Mouse (Mus musculus): ENCODE data around the gene Plekhg3.

Plekhg3 gene

DNA sequence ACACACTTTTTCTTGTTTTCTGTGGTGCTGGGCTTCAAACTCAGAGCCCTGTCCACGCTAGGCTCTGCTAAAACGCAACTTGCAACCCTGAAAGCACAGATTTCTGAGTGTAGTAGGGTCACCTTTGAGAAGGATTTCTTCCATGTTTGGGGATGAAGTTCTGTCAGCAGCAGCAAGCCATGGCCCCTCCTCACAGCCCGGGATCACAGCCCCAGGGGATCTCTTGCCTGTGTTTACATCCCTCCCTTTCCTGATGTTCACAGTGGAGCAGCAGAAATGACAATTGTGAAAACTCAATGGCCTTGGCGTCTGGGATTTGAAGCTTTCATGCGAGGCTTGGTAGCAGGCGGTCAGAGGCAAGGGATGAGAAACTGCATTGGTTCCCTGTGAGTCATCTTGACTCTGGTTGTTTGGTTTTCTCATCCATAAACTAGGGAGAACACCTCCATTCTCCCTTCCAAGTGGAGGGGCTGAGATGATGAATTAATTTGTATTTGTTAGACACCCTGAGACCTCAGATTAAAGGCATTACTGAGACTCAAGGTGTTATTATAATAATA, at the start of gene Plekhg3:
TSS of gene Plekhg3 (plus strand) at position 312 of the 560 bp plus-strand sequence.
- WGBS, result 79% methylated on average over 6 of the region's 6 CpGs

DNA sequence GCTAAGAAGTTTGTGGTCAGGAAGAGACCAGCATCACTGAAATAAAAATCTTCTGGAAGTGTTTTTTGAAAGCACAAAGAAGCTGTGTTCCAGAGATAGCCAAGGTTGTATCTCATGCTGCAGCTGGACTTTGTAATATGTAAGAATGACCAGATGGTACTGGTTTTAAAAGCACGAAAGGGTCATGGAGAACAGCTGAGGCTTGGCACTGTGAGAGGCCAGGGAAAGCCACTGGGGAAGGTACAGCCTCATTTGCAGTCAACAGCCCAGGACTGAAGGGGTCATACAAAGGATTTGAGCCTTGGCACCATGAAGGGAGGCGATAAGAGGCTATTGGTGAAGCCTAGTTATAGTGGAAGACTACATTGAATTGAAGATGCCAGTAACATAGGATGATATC, 48.2 kb upstream of the Plekhg3 start:
- 93% methylated on average over 2 of the region's 2 CpGs for WGBS

DNA sequence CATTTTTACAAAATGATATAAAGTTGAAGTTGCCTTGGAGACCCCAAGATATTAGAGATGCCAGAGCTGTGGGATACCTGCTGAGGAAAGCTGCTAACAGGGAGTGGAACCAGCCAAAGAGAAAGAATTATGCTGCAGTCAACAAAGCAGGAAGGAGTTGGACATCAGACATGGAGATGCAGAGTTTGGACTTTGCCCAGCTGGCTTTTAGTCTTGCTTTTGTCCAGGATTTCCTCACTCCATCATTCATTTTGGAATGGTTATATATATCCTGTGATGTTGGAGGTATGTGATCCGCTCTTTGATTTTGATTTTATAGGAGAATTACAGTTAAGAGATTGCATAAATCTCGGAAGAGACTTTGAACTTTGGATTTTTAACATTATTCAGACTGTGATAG, 47.7 kb upstream of the Plekhg3 start:
- WGBS, result 98% methylated on average over 2 of the region's 2 CpGs

DNA sequence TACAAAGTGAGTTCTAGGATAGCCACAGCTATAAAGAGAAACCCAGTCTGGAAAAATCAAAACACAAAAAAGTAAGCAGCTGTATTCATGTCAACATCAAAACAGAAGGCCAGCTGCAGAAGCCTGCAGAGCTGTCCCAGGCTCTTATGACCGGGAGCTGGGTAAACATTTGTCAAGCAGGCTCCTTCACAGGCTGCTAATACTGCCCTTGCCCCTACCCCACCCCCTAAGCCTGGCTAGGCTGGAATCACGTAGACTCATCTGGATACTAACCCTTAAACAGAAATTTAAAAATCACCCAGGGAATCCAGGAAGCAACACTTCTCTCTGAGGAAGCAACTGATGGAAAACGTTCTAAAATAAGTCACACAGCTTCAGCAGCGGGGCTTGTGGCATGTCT, 45.8 kb upstream of the Plekhg3 start:
- WGBS, result 49% methylated on average over 4 of the region's 4 CpGs

DNA sequence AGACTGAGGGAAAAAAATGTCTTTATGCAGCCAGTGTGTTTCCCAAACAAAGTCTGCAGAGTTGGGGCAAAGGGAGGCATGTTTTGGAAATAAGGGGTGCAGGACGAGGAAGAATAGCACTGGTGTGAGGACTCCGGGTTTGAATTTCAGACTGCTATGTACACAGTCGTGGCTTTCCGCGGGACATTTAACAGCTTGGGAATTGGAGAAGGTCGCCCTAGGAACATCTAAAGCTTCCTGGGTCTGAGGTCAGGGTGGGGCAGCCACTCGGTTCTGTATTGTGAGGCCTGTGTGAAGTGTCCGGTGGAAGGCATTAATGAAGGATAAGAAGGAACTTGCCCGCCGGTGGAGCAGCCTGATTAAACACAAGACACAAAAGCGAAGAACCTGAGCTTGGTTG, 45.3 kb upstream of the Plekhg3 start:
- WGBS, result 64% methylated on average over 11 of the region's 11 CpGs

DNA sequence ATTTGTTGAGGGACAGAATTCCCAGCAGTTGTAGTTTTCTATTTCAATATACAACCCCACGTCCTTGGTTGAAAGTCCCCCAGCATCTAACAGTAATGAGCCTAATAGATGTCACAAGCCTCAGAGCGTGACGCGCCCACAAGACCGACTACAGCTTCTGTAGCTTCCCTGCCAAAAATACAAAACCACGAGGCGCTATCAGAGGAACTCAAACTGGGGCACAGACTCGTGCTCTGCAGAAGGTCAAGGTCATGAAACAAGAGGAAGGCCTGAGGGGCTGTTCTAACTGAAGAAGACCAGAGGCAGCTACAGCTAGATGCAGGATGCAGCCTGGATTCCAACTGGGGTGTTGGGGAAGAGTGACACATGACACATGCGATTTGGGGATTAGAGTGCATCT, 43.7 kb upstream of the Plekhg3 start:
- WGBS, result 77% methylated on average over 9 of the region's 9 CpGs

DNA sequence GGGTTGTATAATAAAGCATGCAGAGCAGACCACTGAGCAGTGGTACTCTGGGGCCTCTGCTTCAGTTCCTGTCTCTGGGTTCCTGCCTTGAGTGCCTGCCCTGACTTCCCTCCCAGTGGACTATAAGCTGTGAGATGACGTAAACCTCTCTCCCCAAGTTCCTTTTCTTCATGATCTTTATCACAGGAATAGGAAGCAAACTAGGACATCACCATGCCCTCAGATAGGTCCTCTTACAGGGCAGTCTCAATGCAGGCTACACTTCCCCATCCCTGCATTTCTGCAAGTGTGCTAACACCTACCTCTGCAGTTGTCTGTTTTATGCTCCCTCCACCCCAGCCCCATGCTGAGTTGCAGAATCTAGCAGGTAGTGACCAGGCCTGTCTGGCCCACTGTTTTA, 39.9 kb upstream of the Plekhg3 start:
- WGBS, result 100% methylated on average over 1 of the region's 1 CpGs

DNA sequence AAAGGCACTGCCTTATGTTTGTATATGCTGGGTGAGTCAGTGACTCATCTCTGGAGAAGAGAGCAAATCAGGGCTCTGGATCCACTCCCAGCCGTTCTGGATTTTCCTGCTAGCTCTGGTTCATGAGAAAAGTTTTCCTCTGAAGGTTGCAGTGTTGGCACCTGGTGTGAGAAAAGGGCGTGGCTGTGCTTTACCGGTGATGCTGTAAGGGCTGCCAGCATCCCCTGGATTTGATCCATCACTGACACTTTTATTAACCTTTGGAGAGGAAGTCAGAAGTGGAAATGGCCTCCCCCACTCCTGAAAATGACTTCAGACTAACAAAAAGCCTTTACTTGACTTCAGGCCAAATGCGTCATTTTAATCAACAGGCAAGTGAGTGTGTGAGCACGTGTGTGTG, 37.2 kb upstream of the Plekhg3 start:
- WGBS, result 19% methylated on average over 5 of the region's 5 CpGs

DNA sequence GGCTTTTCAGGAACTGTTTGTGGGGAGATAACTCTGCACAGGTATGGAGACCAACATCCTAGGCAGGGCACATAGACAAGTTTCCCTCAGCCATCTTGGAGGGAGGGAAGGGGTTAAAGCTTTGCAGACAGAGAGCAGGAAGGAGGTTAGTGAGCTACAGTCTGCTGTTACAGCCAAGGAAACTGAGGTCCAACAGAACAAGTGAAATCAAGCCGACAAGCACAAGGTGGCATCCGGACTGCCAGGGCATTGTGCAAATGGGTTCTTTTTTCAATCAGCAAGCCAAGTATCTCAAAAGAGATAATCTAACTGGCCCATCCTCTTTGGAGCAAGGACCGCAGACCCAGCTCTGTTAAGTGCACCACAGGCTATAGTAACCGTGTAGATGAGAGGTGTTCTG, 35.3 kb upstream of the Plekhg3 start:
- WGBS, result 78% methylated on average over 4 of the region's 4 CpGs

DNA sequence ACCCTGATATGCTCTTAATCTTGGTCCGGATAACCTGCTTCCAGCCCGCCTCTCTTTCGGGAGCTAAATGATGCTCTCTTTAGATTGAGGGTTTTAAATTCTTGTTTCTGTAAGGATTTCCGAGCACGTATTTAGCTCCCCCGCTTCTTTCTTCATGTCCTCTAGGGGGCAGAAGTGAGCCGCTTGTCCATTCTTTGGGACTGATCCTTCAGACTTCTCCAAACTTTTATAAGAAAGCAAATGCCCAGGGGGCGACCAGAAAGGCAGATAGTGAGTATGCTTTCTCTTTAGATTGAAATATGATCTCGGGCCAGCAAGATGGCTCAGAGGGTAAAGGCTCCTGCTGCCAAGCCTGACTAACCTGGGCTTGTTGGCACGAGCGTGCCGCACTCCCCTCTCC, 34.4 kb upstream of the Plekhg3 start:
- WGBS, result 36% methylated on average over 12 of the region's 12 CpGs

DNA sequence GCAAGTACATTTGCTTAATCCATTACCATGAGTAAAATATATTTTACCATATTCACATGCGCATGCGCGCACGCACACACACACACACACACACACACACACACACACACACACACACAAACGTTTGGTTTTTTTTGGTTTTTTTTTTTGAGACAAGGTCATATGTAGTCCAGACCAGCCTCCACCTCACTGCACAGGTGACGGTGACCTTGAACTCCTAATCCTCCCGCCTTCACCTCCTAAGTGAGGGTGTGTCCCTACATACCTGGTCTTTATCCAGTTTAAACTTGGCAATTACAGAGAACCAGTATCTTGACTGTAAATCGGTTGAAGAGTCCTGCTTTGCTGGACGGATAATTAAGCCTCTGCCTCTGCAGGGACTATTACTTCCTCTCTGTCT, 31.4 kb upstream of the Plekhg3 start:
- 88% methylated on average over 9 of the region's 9 CpGs for WGBS

DNA sequence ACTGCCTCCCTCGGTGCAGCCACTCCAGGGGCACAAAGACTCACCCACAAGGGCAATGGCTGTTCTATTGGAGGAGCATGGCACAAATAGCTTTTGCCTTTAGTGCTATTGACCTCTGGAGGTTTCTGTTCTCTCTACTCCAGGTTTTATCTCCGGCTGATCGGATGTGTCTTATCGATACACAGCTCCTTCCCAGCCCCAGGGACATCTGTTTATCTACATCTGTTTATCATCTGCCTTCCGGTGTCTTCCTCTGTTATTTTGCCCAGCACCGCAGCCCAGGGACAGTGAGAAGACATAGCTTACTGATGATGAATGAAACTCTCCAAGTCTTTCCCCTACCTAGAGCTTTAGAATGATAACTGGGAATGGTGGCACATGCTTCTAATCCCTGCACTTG, 30.6 kb upstream of the Plekhg3 start:
- WGBS, result 89% methylated on average over 6 of the region's 6 CpGs

DNA sequence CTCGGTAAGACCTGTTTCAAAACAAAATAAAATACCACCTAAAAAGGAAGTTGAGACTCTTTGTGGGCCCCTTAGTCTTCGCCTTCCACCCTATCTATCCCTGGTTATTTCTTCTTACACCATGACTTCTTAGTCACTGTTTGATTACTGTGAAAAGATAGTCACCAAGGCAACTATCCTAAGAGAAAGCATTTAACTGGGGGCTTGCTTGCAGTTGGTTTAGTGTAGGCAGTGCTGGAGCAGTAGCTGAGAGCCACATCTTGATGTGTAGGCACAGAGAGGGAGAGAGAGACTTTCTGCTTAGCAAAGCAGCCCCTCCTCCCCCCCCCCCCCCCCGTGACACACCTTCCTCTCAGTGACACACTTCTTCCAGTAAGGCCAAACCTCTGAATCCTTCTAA, 29.8 kb upstream of the Plekhg3 start:
- 44% methylated on average over 3 of the region's 3 CpGs for WGBS

DNA sequence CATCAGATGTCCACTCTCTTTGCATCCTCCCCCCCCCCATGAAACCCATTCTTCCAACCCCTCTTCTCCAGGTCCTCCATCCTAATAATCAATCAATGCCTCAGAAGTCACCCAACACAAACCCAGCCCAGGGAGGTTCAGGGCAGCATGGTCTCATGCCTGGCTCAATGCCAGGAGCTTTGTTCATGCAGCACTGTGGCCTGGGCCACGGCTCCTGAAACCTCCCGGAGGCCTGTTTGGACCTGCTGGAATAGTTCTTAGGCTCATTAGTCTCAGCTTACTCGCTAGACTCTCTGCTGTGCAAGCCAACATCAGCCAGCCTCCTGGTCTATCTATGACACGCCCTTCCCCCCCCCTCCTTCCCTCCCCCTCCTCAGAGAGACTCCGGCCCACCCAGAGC, 27.7 kb upstream of the Plekhg3 start:
- WGBS, result 68% methylated on average over 5 of the region's 5 CpGs

DNA sequence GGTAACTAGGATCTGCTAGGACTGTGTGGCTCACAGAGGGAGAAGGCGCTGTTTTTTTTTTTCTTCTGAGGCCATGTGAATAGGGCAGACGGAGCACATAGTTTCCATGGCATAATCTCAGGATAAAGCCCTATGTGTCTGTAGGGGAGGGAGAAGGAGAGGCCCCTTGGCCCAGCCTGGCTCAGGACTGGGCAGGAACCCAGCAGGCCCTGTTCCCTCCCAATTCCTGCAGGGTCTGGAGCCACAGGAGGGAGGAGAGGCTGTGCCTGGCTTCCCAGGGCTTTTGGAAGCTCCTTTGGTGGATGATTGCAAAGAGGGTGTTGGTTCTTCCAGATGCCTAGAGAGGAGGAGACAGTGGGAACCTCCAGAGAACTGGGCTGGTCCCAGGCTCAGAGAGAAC, 24.2 kb upstream of the Plekhg3 start:
- WGBS, result 60% methylated on average over 2 of the region's 2 CpGs

DNA sequence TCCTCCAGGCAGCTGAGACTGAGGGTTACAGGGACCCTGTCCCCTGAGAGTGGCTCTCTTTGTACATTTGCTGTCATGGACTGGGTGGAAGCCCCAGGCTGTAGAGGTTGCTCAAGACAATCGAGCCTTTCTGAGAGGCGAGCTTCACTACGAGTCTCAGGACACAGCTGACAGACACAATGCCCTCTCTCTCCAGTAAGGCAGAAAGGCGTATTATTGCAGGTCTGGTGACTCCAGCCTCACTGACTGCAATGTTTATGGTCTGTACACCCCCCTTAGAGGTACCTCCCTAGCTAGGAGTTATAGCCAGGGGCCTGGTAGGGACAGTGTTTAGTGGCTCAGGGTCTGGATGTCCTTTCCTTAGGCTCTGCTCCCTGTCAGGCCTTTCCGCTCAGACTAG, 22.9 kb upstream of the Plekhg3 start:
- WGBS, result 70% methylated on average over 5 of the region's 5 CpGs

DNA sequence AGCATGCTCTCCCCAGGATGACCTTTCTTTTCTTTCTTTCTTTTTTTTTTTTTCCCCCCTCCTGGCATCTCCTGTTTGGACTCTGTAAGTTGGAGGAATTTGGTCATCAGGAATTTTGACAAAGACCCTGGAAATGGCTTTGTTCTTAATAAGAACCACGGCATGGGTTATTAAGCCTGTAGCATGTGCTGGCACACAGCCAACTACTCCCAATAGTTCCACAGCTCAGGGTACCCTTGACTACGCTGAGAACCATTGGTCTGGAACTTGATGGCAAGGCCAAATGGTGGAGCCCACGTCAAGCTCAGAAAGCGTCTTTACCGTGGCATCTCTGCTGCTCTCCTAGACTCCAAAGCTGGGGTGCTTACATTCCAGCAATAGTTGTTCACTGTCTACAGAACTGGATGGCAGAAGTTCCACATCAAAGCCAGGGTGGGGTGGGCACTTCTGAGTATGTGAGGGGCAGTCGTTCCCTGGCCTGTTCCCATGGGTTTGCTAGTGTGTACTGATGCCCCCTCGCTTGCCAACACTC, 21.7 kb upstream of the Plekhg3 start:
- WGBS, result 78% methylated on average over 7 of the region's 7 CpGs

DNA sequence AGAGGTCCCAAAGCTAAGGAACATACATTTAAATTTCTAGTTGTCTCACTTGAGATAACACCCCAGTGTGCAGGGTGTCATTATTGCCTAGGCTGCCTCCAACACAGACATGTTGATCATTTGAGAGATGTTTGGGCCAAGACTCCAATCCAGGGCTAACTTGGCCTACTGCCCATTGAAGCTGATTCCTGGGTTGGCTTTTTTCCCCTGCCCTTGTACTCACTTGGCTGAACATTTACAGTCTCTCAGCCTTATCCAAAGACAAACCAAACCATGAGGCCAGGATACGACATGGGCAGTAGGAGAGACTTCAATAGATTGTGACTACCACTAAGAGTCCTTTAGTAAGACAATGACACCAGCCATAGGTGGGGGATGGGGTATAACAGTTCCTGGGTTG, 18.0 kb upstream of the Plekhg3 start:
- WGBS, result 52% methylated on average over 1 of the region's 1 CpGs

DNA sequence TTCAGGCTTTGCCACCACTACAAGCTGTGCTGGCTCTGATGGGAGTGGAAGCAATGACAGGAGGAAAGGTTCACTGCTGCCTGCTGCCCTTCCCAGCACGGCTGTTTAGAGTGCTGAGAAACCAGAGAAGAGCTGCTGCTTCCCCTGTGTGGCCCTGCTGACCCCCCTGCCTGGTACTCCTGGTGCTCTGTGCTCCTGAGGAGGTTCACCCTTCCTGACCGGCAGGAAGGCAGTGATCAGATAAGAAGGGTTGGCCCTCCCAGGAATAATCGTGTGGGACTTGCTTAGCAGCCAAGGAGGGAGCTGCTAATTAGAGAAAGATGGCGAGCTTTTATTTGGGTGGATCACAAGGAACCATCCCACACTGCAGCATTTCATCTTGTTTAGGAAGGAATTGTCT, 15.8 kb upstream of the Plekhg3 start:
- 41% methylated on average over 4 of the region's 4 CpGs for WGBS

DNA sequence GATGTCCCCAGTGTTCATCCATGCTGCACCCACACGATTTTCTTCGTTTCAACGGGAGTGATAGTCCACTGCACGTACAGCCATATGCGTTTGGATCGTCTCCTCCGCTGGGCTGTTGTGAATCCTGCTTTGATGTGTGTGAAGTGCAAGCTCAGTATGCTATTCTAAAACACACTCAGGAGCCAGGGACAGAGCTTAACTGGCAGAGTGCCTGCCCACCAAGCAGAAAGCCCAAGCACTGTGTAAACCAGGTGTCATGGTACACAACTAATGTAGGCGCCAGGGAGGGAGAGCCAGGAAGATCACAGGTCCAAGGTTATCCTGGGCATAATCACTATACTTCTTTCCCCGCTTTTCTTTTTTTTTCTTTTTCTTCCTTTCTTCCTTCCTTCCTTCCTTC, 12.7 kb upstream of the Plekhg3 start:
- 76% methylated on average over 9 of the region's 9 CpGs for WGBS

DNA sequence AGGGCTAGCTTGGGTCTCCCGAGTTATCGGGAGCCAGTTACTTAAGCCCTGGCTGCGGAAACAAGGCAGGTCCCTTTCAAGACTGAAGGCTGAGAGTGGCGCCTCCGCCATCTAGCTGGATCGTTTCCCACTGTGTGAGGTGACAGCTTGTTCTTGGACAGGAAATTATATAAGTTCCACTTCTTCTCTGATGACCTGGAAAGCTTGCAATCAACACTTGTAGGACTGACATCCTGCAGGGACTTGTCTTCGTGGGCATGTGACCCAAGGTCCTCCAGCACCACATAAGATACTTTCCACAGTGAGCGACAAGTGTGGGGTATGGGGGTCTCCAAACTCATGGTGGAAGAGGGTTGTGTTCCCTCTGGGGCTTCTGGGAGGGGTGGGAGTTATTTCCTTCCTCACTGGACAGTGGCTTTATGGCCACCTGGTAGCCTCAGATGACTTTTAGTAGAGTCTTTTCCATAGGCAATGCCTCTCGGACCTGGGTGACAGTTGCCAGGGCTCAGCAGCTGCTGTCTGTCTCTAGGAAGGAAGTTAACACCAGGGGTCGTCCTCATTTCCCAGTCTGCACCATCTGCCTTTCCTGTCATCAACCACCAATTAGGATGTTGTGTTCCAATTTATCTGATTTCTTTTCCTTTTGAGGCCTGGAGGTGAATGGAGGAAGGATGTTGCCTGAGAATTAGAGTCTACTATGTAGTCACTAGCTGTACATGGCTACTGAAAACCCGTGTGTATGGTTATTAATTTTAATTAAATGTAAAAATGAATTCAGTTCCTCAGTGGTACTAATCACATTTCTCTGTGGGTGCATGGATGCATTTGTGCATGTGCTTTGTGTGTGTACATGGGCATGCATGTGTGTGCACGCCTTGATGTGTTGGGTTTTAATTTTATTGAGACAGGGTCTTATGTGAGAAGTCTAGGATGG, 11.5 kb upstream of the Plekhg3 start:
- WGBS, result 83% methylated on average over 12 of the region's 12 CpGs

DNA sequence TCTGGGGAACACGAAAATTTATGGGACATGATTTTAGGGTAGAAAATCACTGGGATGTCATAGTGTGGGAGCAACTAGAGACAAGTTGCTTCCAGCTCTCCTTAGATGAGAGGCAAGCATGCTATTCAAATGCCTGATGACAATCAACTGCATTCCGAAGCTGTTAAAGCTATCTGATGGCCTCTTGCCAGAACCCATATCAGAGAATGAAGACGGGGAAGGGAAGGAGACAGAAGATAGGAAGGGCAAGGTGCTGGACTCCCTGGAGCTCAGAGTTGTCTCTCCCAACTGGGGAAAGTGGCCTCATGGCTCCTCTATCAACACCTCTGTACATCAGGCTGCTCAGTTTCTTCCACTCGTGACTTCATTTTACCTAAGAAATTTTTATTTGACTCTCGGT, 7.0 kb upstream of the Plekhg3 start:
- 81% methylated on average over 5 of the region's 5 CpGs for WGBS

DNA sequence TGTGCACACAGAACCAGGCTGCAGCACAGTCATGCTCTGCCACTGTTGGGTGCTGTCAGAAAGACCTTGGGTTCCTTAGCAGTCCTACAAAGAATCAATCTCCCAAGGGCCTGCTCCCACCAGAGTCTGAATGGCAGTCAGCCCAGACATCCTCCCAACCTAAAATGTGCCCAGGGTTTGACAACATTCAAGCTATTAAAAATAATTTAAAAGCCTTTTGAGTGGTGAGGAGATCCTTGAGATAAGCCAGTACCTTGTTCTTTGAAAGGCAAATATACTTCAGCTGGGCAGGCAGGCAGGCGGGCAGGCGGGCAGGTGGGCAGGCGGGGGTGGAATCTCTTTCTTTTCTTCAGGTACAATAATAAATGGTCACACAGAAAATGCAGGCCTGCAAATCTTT, 5.8 kb upstream of the Plekhg3 start:
- 98% methylated on average over 3 of the region's 3 CpGs for WGBS

Data from cerebral cortex, adult 2 months (tissue).